Mouse (Mus musculus): ENCODE data around the gene Plekhj1. TPM values are rescaled to one million over a fixed set of nuclear protein-coding genes. Genes with fewer than 3 reads are reported as not detected.

Plekhj1 gene
- 141 and 145 TPM in 2 replicates for polyA plus RNA-seq (2014; fragmentation: Nextera tagmentation; extraction: Ambion mirVana)

GRCm38 (mm10) chr10:80798150-80799006, at the start of gene Plekhj1, which contains the start of gene Sf3a2:
TSS of gene Plekhj1 (minus strand) at chr10:80798626.
TSS of gene Sf3a2 (plus strand) at chr10:80798198.
- H3K9ac ChIP-seq (ENCODE audit: low read length): peak within 1 kb of the TSS; percentile 95
- peak; percentile 95 for DNase-seq (ENCODE audit: low spot score)
- H3K27me3 ChIP-seq (ENCODE audit: control insufficient read depth, insufficient read depth, low read length): no peaks in the 10 kb centered on the region
- H3K9me3 ChIP-seq (ENCODE audit: control insufficient read depth, low read length): no peaks in the 10 kb centered on the region
- peak; percentile 88 for ATAC-seq (ENCODE audit: insufficient number of reproducible peaks, low FRiP score, low TSS enrichment, low read depth)
- H3K4me3 ChIP-seq (ENCODE audit: low read depth, low read length): peak within 1 kb of the TSS; percentile 97
- under 1% methylated on average over 103 of the region's 104 CpGs for WGBS
- peak within 1 kb of the TSS; percentile 91 for H3K27ac ChIP-seq (replicated peaks; ENCODE audit: low read depth, low read length)
- peaks cover 39% of the 10 kb centered on the region for H3K36me3 ChIP-seq (ENCODE audit: control insufficient read depth, insufficient read depth, low read length)
- peak within 1 kb of the TSS; percentile 92 for H3K4me2 ChIP-seq (ENCODE audit: low read depth, severe bottlenecking)
- H3K4me1 ChIP-seq (ENCODE audit: control insufficient read depth, insufficient read depth, low read length): peaks cover 15% of the 10 kb centered on the region

DNA sequence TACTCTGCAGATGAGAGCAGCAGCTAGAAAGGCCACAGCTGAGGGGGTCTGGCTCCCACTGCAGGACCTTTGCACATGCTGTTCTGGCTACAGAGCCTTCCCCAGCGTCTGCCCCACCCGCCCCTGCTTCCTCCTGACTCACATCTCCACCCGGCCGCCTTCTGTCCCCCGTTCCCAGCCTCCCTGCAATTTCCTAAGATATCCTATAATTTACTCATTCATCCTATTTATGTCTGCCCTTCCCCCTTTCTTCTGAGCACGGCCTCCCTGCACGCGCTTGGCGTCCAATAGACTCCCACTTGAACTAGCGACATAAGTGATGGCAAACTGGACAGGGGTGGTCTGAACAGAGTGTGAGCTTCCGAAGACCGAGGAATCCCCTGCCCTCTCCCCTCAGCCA, 47.3 kb upstream of the Plekhj1 start:
- Histone ChIP-seq H3K9ac (ENCODE audit: low read length) (no peak overlapping the region), H3K4me2 (ENCODE audit: low read depth, severe bottlenecking) (no peak overlapping the region), H3K27ac (replicated peaks; ENCODE audit: low read depth, low read length) (no peak overlapping the region), H3K9me3 (ENCODE audit: control insufficient read depth, low read length) (no peaks in the 10 kb centered on the region), H3K4me3 (ENCODE audit: low read depth, low read length) (no peak overlapping the region), H3K27me3 (ENCODE audit: control insufficient read depth, insufficient read depth, low read length) (peaks cover 37% of the 10 kb centered on the region), H3K4me1 (ENCODE audit: control insufficient read depth, insufficient read depth, low read length) (peaks cover 10% of the 10 kb centered on the region; the same call in 1 of the 2 replicates), H3K36me3 (ENCODE audit: control insufficient read depth, insufficient read depth, low read length) (no peaks in the 10 kb centered on the region)
- ATAC-seq (ENCODE audit: insufficient number of reproducible peaks, low FRiP score, low TSS enrichment, low read depth) (no peak), DNase-seq (ENCODE audit: low spot score) (no peak)
- 83% methylated on average over 12 of the region's 12 CpGs for WGBS

DNA sequence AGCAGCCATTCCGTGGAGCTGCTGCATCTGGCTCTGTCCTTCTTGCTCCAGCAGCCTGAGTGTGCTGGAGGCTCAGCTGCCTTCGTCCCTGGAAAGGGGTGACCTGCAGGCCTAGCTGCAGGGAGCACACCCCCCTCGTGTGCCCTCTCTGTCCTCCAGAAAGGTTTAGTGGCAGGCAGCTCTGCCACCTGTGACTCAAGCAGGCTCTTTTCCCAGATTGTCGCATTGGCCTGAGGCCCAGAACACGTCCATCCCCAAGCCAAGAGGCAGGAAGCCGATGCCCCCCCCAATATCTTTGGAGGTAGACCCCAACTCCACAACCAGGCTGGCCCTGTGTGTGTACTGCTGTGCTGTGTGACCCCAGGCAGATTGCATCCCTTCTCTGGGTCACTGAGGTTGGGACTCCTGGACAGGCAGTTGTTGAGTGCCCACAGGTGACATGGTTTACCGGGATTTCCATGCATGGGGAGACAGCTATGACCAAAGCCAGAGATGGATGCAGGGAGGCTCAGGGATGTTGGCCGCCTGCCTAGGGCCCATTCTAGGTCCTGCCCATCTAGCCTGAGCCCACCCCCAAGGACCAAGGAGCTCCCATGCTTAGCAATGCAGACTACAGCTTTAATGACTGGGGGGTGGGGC, 46.7 kb upstream of the Plekhj1 start:
- Histone ChIP-seq H3K4me2 (ENCODE audit: low read depth, severe bottlenecking) (no peak overlapping the region), H3K4me3 (ENCODE audit: low read depth, low read length) (no peak overlapping the region), H3K9me3 (ENCODE audit: control insufficient read depth, low read length) (no peaks in the 10 kb centered on the region), H3K36me3 (ENCODE audit: control insufficient read depth, insufficient read depth, low read length) (no peaks in the 10 kb centered on the region), H3K9ac (ENCODE audit: low read length) (no peak overlapping the region; the same call in 1 of the 2 replicates), H3K27ac (replicated peaks; ENCODE audit: low read depth, low read length) (no peak overlapping the region), H3K27me3 (ENCODE audit: control insufficient read depth, insufficient read depth, low read length) (peaks cover 37% of the 10 kb centered on the region), H3K4me1 (ENCODE audit: control insufficient read depth, insufficient read depth, low read length) (peaks cover 10% of the 10 kb centered on the region; the same call in 1 of the 2 replicates)
- DNase-seq (ENCODE audit: low spot score) (no peak), ATAC-seq (ENCODE audit: insufficient number of reproducible peaks, low FRiP score, low TSS enrichment, low read depth) (no peak)
- WGBS: 59% methylated on average over 8 of the region's 8 CpGs

- Histone ChIP-seq H3K9ac (ENCODE audit: low read length) (peak within 1 kb of the TSS; percentile 50), H3K27ac (replicated peaks; ENCODE audit: low read depth, low read length) (no peak within 1 kb of the TSS), H3K36me3 (ENCODE audit: control insufficient read depth, insufficient read depth, low read length) (no peaks in the 10 kb centered on the region), H3K9me3 (ENCODE audit: control insufficient read depth, low read length) (no peaks in the 10 kb centered on the region), H3K27me3 (ENCODE audit: control insufficient read depth, insufficient read depth, low read length) (peaks cover 37% of the 10 kb centered on the region), H3K4me2 (ENCODE audit: low read depth, severe bottlenecking) (peak within 1 kb of the TSS; percentile 75), H3K4me1 (ENCODE audit: control insufficient read depth, insufficient read depth, low read length) (peaks cover 10% of the 10 kb centered on the region; the same call in 1 of the 2 replicates), H3K4me3 (ENCODE audit: low read depth, low read length) (peak within 1 kb of the TSS; percentile 31)
- 5% methylated on average over 37 of the region's 51 CpGs for WGBS
- ATAC-seq (ENCODE audit: insufficient number of reproducible peaks, low FRiP score, low TSS enrichment, low read depth) (no peak), DNase-seq (ENCODE audit: low spot score) (no peak)
Observed at GRCm38 (mm10) chr10:80843931-80844547, 45.6 kb upstream of the Plekhj1 start, which contains the start of gene Lingo3. TSS of gene Lingo3 (minus strand) at chr10:80844039.

GRCm38 (mm10) chr10:80843087-80843930, 44.9 kb upstream of the Plekhj1 start:
- ATAC-seq (ENCODE audit: insufficient number of reproducible peaks, low FRiP score, low TSS enrichment, low read depth): no peak
- no peak for DNase-seq (ENCODE audit: low spot score)
- WGBS: 12% methylated on average over 28 of the region's 32 CpGs
- H3K4me2 ChIP-seq (ENCODE audit: low read depth, severe bottlenecking): peak overlapping the region; percentile 75
- no peaks in the 10 kb centered on the region for H3K36me3 ChIP-seq (ENCODE audit: control insufficient read depth, insufficient read depth, low read length)
- H3K4me3 ChIP-seq (ENCODE audit: low read depth, low read length): peak overlapping the region; percentile 31
- H3K27me3 ChIP-seq (ENCODE audit: control insufficient read depth, insufficient read depth, low read length): peaks cover 37% of the 10 kb centered on the region
- peaks cover 10% of the 10 kb centered on the region; the same call in 1 of the 2 replicates for H3K4me1 ChIP-seq (ENCODE audit: control insufficient read depth, insufficient read depth, low read length)
- no peak overlapping the region for H3K27ac ChIP-seq (replicated peaks; ENCODE audit: low read depth, low read length)
- H3K9ac ChIP-seq (ENCODE audit: low read length): peak overlapping the region; percentile 50
- H3K9me3 ChIP-seq (ENCODE audit: control insufficient read depth, low read length): no peaks in the 10 kb centered on the region

DNA sequence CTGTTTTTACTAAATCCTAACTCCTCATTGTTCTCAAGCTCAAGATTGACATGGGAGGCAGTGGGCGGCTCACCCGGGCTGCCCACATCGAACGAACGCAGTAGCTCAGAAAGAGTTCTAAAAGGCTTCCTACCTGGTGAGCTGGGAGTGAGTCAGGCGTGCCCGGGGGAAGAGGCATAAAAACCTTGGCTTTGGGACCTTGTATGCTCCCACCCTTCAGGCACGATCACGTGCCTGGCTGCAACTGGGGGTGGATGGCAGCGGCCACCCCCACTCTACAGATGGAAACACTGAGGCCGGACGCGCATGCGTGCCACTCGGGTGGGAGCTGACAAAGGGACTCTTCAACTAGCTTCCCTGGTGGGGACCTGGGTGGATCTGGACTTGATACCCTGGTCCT, 43.9 kb upstream of the Plekhj1 start:
- Histone ChIP-seq H3K4me1 (ENCODE audit: control insufficient read depth, insufficient read depth, low read length) (peaks cover 10% of the 10 kb centered on the region; the same call in 1 of the 2 replicates), H3K9me3 (ENCODE audit: control insufficient read depth, low read length) (no peaks in the 10 kb centered on the region), H3K27me3 (ENCODE audit: control insufficient read depth, insufficient read depth, low read length) (peaks cover 37% of the 10 kb centered on the region), H3K4me3 (ENCODE audit: low read depth, low read length) (no peak overlapping the region), H3K9ac (ENCODE audit: low read length) (no peak overlapping the region), H3K4me2 (ENCODE audit: low read depth, severe bottlenecking) (no peak overlapping the region), H3K27ac (replicated peaks; ENCODE audit: low read depth, low read length) (no peak overlapping the region), H3K36me3 (ENCODE audit: control insufficient read depth, insufficient read depth, low read length) (no peaks in the 10 kb centered on the region)
- WGBS: 87% methylated on average over 15 of the region's 15 CpGs
- no peak for ATAC-seq (ENCODE audit: insufficient number of reproducible peaks, low FRiP score, low TSS enrichment, low read depth)
- DNase-seq (ENCODE audit: low spot score): no peak

DNA sequence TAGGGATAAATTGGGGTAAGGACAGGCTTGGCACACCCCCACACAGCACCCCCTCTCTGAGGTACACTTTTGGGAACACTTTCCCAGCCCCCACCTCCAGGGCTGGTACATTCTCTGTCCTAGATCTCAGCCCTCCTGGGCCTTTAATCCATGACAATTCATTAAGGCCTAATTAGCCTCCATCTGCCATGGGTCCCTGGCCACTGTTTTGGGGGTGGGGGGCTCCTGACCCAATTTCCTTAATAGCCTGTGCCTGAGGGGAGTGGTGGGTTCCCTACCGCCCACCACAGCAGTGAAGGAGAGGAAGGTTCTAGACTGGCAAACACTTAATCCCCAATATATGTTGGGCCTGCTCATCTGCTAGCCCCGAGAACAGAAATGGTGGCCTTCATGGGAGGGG, 43.3 kb upstream of the Plekhj1 start:
- Histone ChIP-seq H3K36me3 (ENCODE audit: control insufficient read depth, insufficient read depth, low read length) (no peaks in the 10 kb centered on the region), H3K27ac (replicated peaks; ENCODE audit: low read depth, low read length) (no peak overlapping the region), H3K9me3 (ENCODE audit: control insufficient read depth, low read length) (no peaks in the 10 kb centered on the region), H3K4me3 (ENCODE audit: low read depth, low read length) (no peak overlapping the region), H3K9ac (ENCODE audit: low read length) (no peak overlapping the region), H3K27me3 (ENCODE audit: control insufficient read depth, insufficient read depth, low read length) (peaks cover 39% of the 10 kb centered on the region), H3K4me1 (ENCODE audit: control insufficient read depth, insufficient read depth, low read length) (peaks cover 10% of the 10 kb centered on the region; the same call in 1 of the 2 replicates), H3K4me2 (ENCODE audit: low read depth, severe bottlenecking) (no peak overlapping the region)
- DNase-seq (ENCODE audit: low spot score) (no peak), ATAC-seq (ENCODE audit: insufficient number of reproducible peaks, low FRiP score, low TSS enrichment, low read depth) (no peak)
- 75% methylated on average over 2 of the region's 2 CpGs for WGBS
